Mouse (Mus musculus) frontal cortex, adult (tissue): Measurements from ENCODE around the gene Dab1.
A peak's percentile ranks its signal among the peaks of the same experiment; 100 is the strongest.

Source experiments
- ATAC-seq: cut with Nextera tagmentation; 2 replicates; pipeline ENCODE4 v1.9.2; 2017; ENCODE audit warnings: mild to moderate bottlenecking, moderate library complexity, mixed read lengths; ENCODE audit not compliant: low TSS enrichment

Dab1 gene

GRCm38 (mm10) chr4:104249462-104249861, 630.3 kb downstream of the Dab1 start:
- peak; percentile 57 for ATAC-seq

- peak; percentile 27; the same call in 1 of the 2 replicates for ATAC-seq
These were observed 638.6 kb downstream of the Dab1 start for GRCm38 (mm10) chr4:104257776-104258175.

- peak; percentile 82 for ATAC-seq
These were observed 650.4 kb downstream of the Dab1 start for GRCm38 (mm10) chr4:104269422-104270172.

- peak; percentile 73 for ATAC-seq
These were observed 651.0 kb downstream of the Dab1 start for GRCm38 (mm10) chr4:104270173-104270557.

GRCm38 (mm10) chr4:104275260-104275659, 656.1 kb downstream of the Dab1 start:
- peak; percentile 98 for ATAC-seq

- ATAC-seq, result no peak
These were observed 657.8 kb downstream of the Dab1 start for GRCm38 (mm10) chr4:104276916-104277315.

GRCm38 (mm10) chr4:104281518-104281917, 662.4 kb downstream of the Dab1 start:
- no peak for ATAC-seq

- ATAC-seq, result no peak
These were observed 664.7 kb downstream of the Dab1 start for GRCm38 (mm10) chr4:104283906-104284305.

GRCm38 (mm10) chr4:104288401-104288800, 669.2 kb downstream of the Dab1 start:
- ATAC-seq, result no peak

- no peak for ATAC-seq
These were observed 682.6 kb downstream of the Dab1 start for GRCm38 (mm10) chr4:104301764-104302163.

- no peak for ATAC-seq
These were observed 684.0 kb downstream of the Dab1 start for GRCm38 (mm10) chr4:104302996-104303652.

- ATAC-seq, result peak; percentile 91
These were observed 688.6 kb downstream of the Dab1 start for GRCm38 (mm10) chr4:104307781-104308180.

GRCm38 (mm10) chr4:104326221-104326620, 707.1 kb downstream of the Dab1 start:
- ATAC-seq, result no peak

- no peak for ATAC-seq
These were observed 712.7 kb downstream of the Dab1 start for GRCm38 (mm10) chr4:104331896-104332295.

GRCm38 (mm10) chr4:104332399-104332798, 713.2 kb downstream of the Dab1 start:
- no peak for ATAC-seq

- no peak for ATAC-seq
These were observed 718.1 kb downstream of the Dab1 start for GRCm38 (mm10) chr4:104337279-104337678.

- peak; percentile 95 for ATAC-seq
These were observed 719.2 kb downstream of the Dab1 start for GRCm38 (mm10) chr4:104338382-104338781.

GRCm38 (mm10) chr4:104361345-104361744, 742.2 kb downstream of the Dab1 start:
- ATAC-seq, result no peak

GRCm38 (mm10) chr4:104366491-104366890, 747.3 kb downstream of the Dab1 start:
- ATAC-seq, result no peak

- ATAC-seq, result peak; percentile 77
These were observed 748.0 kb downstream of the Dab1 start for GRCm38 (mm10) chr4:104366894-104367740.

- peak; percentile 38 for ATAC-seq
These were observed 748.7 kb downstream of the Dab1 start for GRCm38 (mm10) chr4:104367741-104368411.

GRCm38 (mm10) chr4:104368561-104369021, 749.4 kb downstream of the Dab1 start:
- peak; percentile 51; the same call in 1 of the 2 replicates for ATAC-seq
